Mouse (Mus musculus) hindbrain, embryonic 16.5 days (tissue): ENCODE data around the gene Gm49711. TPM values are rescaled to one million over a fixed set of nuclear protein-coding genes. Genes with fewer than 3 reads are reported as not detected.

ENCODE experiments used
- ATAC-seq: fragments of 200-750 bp; cut with Nextera tagmentation; 2 replicates; pipeline ENCODE4 v1.8.0; 2017; ENCODE audit warnings: moderate TSS enrichment, moderate library complexity
- H3K27ac ChIP-seq: fragments of 300-500 bp; sonication (generic); 2 replicates; pipeline ENCODE4 v1.5.1; 2014; ENCODE audit warnings: low read depth, mild to moderate bottlenecking, control low read depth, low read length, moderate library complexity
- H3K27me3 ChIP-seq: fragments of 300-500 bp; sonication (generic); replicated peaks from 2 replicates; pipeline ENCODE4 v1.6.1; 2014; ENCODE audit warnings: low read length; ENCODE audit not compliant: control insufficient read depth, insufficient read depth
- H3K36me3 ChIP-seq: fragments of 300-500 bp; sonication (generic); 2 replicates; pipeline ENCODE4 v1.6.1; 2014; ENCODE audit warnings: mild to moderate bottlenecking, low read length, moderate library complexity, mixed read lengths; ENCODE audit not compliant: control insufficient read depth, insufficient read depth
- H3K4me1 ChIP-seq: fragments of 300-500 bp; sonication (generic); 2 replicates; pipeline ENCODE4 v1.6.1; 2014; ENCODE audit warnings: low read depth, low read length; ENCODE audit not compliant: control insufficient read depth, insufficient read depth
- H3K4me2 ChIP-seq: fragments of 300-500 bp; sonication (generic); 2 replicates; pipeline ENCODE4 v1.6.1; 2014; ENCODE audit warnings: mild to moderate bottlenecking, low read length, control low read depth, moderate library complexity
- H3K4me3 ChIP-seq: fragments of 300-500 bp; sonication (generic); 2 replicates; pipeline ENCODE4 v1.5.1; 2014; ENCODE audit warnings: mild to moderate bottlenecking, low read length, control low read depth, moderate library complexity
- H3K9ac ChIP-seq: fragments of 300-500 bp; sonication (generic); 2 replicates; pipeline ENCODE4 v1.6.1; 2014; ENCODE audit warnings: low read depth, mild to moderate bottlenecking, control low read depth, low read length, moderate library complexity
- H3K9me3 ChIP-seq: fragments of 300-500 bp; sonication (generic); 2 replicates; pipeline ENCODE4 v1.6.1; 2014; ENCODE audit warnings: mild to moderate bottlenecking, low read length, moderate library complexity; ENCODE audit not compliant: control insufficient read depth
- WGBS: fragments of 180-500 bp; shearing (Covaris S2); extraction: QIAGEN DNeasy Blood & Tissue Kit; methylation state at CpG from one replicate; pipeline ENCODE4 v1.1.7; 2014; 5-methylcytosine and 5-hydroxymethylcytosine counted together
- polyA plus RNA-seq: library from polyadenylated mRNA; unstranded; fragments of >200 nt; fragmentation: Nextera tagmentation; extraction: Ambion mirVana; gene quantifications from 2 replicates; pipeline ENCODE4 v1.2.1, GENCODE M21; 2015

Gene Gm49711
- polyA plus RNA-seq, 1 experiment from 2014 or later, result 0.38 TPM

GRCm38 (mm10) chr16:92129843-92130242, 71.7 kb downstream of the Gm49711 start:
- ATAC-seq, result no peak
- 91% methylated on average over 8 of the region's 8 CpGs for WGBS
- no peak overlapping the region for H3K9ac ChIP-seq

GRCm38 (mm10) chr16:92132511-92132910, 74.4 kb downstream of the Gm49711 start:
- no peak overlapping the region for H3K27ac ChIP-seq
- H3K9ac ChIP-seq, result no peak overlapping the region
- no peaks in the 10 kb centered on the region for H3K4me1 ChIP-seq
- H3K9me3 ChIP-seq, result no peaks in the 10 kb centered on the region
- no peaks in the 10 kb centered on the region for H3K36me3 ChIP-seq
- no peak for ATAC-seq
- no peaks in the 10 kb centered on the region for H3K27me3 ChIP-seq
- H3K4me2 ChIP-seq, result no peak overlapping the region
- H3K4me3 ChIP-seq, result no peak overlapping the region
- 89% methylated on average over 4 of the region's 4 CpGs for WGBS

More at GRCm38 (mm10) chr16:92129843-92130242, 71.7 kb downstream of the Gm49711 start:
- Histone ChIP-seq H3K4me3 (no peak overlapping the region), H3K4me2 (no peak overlapping the region), H3K36me3 (no peaks in the 10 kb centered on the region), H3K27ac (no peak overlapping the region), H3K27me3 (no peaks in the 10 kb centered on the region), H3K4me1 (no peaks in the 10 kb centered on the region), H3K9me3 (no peaks in the 10 kb centered on the region)

- 78% methylated on average over 11 of the region's 11 CpGs for WGBS
Measured at GRCm38 (mm10) chr16:92134148-92134764, 76.1 kb downstream of the Gm49711 start.

GRCm38 (mm10) chr16:92136275-92136674, 78.2 kb downstream of the Gm49711 start:
- no peak overlapping the region for H3K27ac ChIP-seq
- WGBS, result 91% methylated on average over 15 of the region's 15 CpGs
- H3K9ac ChIP-seq, result no peak overlapping the region

More at GRCm38 (mm10) chr16:92134148-92134764, 76.1 kb downstream of the Gm49711 start:
- Histone ChIP-seq H3K27ac (peak overlapping the region; percentile 19; the same call in 1 of the 2 replicates), H3K4me1 (peaks cover under 1% of the 10 kb centered on the region; the same call in 1 of the 2 replicates), H3K4me2 (no peak overlapping the region), H3K27me3 (no peaks in the 10 kb centered on the region), H3K9me3 (no peaks in the 10 kb centered on the region), H3K36me3 (no peaks in the 10 kb centered on the region), H3K4me3 (no peak overlapping the region), H3K9ac (no peak overlapping the region)
- ATAC-seq, result no peak

GRCm38 (mm10) chr16:92139386-92140261, 81.5 kb downstream of the Gm49711 start:
- 28% methylated on average over 15 of the region's 15 CpGs for WGBS
- Histone ChIP-seq H3K27me3 (no peaks in the 10 kb centered on the region), H3K4me3 (no peak overlapping the region), H3K4me1 (peaks cover 9% of the 10 kb centered on the region; the same call in 1 of the 2 replicates), H3K9ac (no peak overlapping the region), H3K36me3 (no peaks in the 10 kb centered on the region), H3K27ac (peak overlapping the region; percentile 46), H3K9me3 (no peaks in the 10 kb centered on the region), H3K4me2 (no peak overlapping the region)
- ATAC-seq, result peak; percentile 51; the same call in 1 of the 2 replicates

More at GRCm38 (mm10) chr16:92136275-92136674, 78.2 kb downstream of the Gm49711 start:
- Histone ChIP-seq H3K27me3 (no peaks in the 10 kb centered on the region), H3K4me3 (no peak overlapping the region), H3K4me1 (peaks cover 9% of the 10 kb centered on the region; the same call in 1 of the 2 replicates), H3K4me2 (no peak overlapping the region), H3K36me3 (no peaks in the 10 kb centered on the region), H3K9me3 (no peaks in the 10 kb centered on the region)
- ATAC-seq, result no peak

GRCm38 (mm10) chr16:92140328-92140727, 82.2 kb downstream of the Gm49711 start:
- no peak overlapping the region for H3K4me3 ChIP-seq
- 56% methylated on average over 9 of the region's 9 CpGs for WGBS
- no peaks in the 10 kb centered on the region for H3K27me3 ChIP-seq
- no peak overlapping the region for H3K4me2 ChIP-seq
- H3K9me3 ChIP-seq, result no peaks in the 10 kb centered on the region
- H3K36me3 ChIP-seq, result no peaks in the 10 kb centered on the region
- H3K9ac ChIP-seq, result no peak overlapping the region
- H3K4me1 ChIP-seq, result peaks cover 9% of the 10 kb centered on the region; the same call in 1 of the 2 replicates
- H3K27ac ChIP-seq, result no peak overlapping the region
- ATAC-seq, result no peak

GRCm38 (mm10) chr16:92141021-92141420, 82.9 kb downstream of the Gm49711 start:
- Histone ChIP-seq H3K9me3 (no peaks in the 10 kb centered on the region), H3K27ac (no peak overlapping the region), H3K4me1 (peaks cover 9% of the 10 kb centered on the region; the same call in 1 of the 2 replicates), H3K9ac (no peak overlapping the region), H3K4me2 (no peak overlapping the region), H3K4me3 (no peak overlapping the region), H3K36me3 (no peaks in the 10 kb centered on the region), H3K27me3 (no peaks in the 10 kb centered on the region)
- no peak for ATAC-seq
- 78% methylated on average over 12 of the region's 12 CpGs for WGBS

GRCm38 (mm10) chr16:92142426-92143012, 84.4 kb downstream of the Gm49711 start:
- Histone ChIP-seq H3K27me3 (no peaks in the 10 kb centered on the region), H3K9me3 (no peaks in the 10 kb centered on the region), H3K27ac (no peak overlapping the region; the same call in 1 of the 2 replicates), H3K9ac (no peak overlapping the region; the same call in 1 of the 2 replicates), H3K36me3 (no peaks in the 10 kb centered on the region), H3K4me1 (peaks cover 9% of the 10 kb centered on the region; the same call in 1 of the 2 replicates), H3K4me3 (no peak overlapping the region), H3K4me2 (no peak overlapping the region)
- 38% methylated on average over 9 of the region's 9 CpGs for WGBS
- ATAC-seq, result no peak
